Mouse (Mus musculus) A20 (cell line): ENCODE measurements at regions not wholly inside any gene's neighbourhood (a gene's known extent, or its start where the extent isn't known, plus 50 kb on each side); places are given as distances from the start of the nearest gene placed in this dataset.

Experiments
- DNase-seq: peaks from one replicate; pipeline ENCODE4 v3.0.0-alpha.2; 2011; ENCODE audit warnings: low read depth, low spot score

GRCm38 (mm10) chr15:51558215-51558614, 2326.5 kb upstream of the Gm7489 start:
- no peak for DNase-seq

- no peak for DNase-seq
Observed at GRCm38 (mm10) chr15:51565543-51565942, 2319.2 kb upstream of the Gm7489 start.

GRCm38 (mm10) chr15:51570631-51571030, 2314.1 kb upstream of the Gm7489 start:
- DNase-seq: no peak

- no peak for DNase-seq
Observed at GRCm38 (mm10) chr15:51574538-51575105, 2310.1 kb upstream of the Gm7489 start.

- DNase-seq: no peak
Observed at GRCm38 (mm10) chr15:51583636-51584035, 2301.1 kb upstream of the Gm7489 start.

GRCm38 (mm10) chr15:51586146-51586545, 2298.6 kb upstream of the Gm7489 start:
- DNase-seq: no peak

- DNase-seq: no peak
Observed at GRCm38 (mm10) chr15:51591406-51592068, 2293.2 kb upstream of the Gm7489 start.

GRCm38 (mm10) chr15:51592069-51592435, 2292.7 kb upstream of the Gm7489 start:
- no peak for DNase-seq

- no peak for DNase-seq
Observed at GRCm38 (mm10) chr15:51592511-51593498, 2291.9 kb upstream of the Gm7489 start.

- no peak for DNase-seq
Observed at GRCm38 (mm10) chr15:51594060-51594459, 2290.6 kb upstream of the Gm7489 start.

- peak; percentile 9 for DNase-seq
Observed at GRCm38 (mm10) chr15:51595655-51596054, 2289.1 kb upstream of the Gm7489 start.

GRCm38 (mm10) chr15:51597841-51598240, 2286.9 kb upstream of the Gm7489 start:
- no peak for DNase-seq

GRCm38 (mm10) chr15:51601128-51601855, 2283.4 kb upstream of the Gm7489 start:
- DNase-seq: no peak

GRCm38 (mm10) chr15:51621455-51621854, 2263.3 kb upstream of the Gm7489 start:
- no peak for DNase-seq

- DNase-seq: no peak
Observed at GRCm38 (mm10) chr15:51627463-51627862, 2257.2 kb upstream of the Gm7489 start.

- DNase-seq: no peak
Observed at GRCm38 (mm10) chr15:51628518-51628917, 2256.2 kb upstream of the Gm7489 start.

GRCm38 (mm10) chr15:51631881-51632280, 2252.8 kb upstream of the Gm7489 start:
- DNase-seq: no peak

- DNase-seq: no peak
Observed at GRCm38 (mm10) chr15:51633068-51633467, 2251.6 kb upstream of the Gm7489 start.

GRCm38 (mm10) chr15:51634726-51635125, 2250.0 kb upstream of the Gm7489 start:
- DNase-seq: no peak

- no peak for DNase-seq
Observed at GRCm38 (mm10) chr15:51635129-51635920, 2249.4 kb upstream of the Gm7489 start.

GRCm38 (mm10) chr15:51637570-51637969, 2247.1 kb upstream of the Gm7489 start:
- no peak for DNase-seq
